In genomic region chr13:95638894-95639293, GRCm38 (mm10) we compare ENCODE assay signal across 8 mouse cellular contexts. TPM values are rescaled to one million over a fixed set of nuclear protein-coding genes. Genes with fewer than 3 reads are reported as not detected.
DNase-seq lines count a peak whose midpoint lies in the region; ATAC-seq and TF ChIP-seq lines count a peak whose summit lies in the region.

No protein-coding gene starts in this region.

- no peak for ATAC-seq in intestine, embryonic 16.5 days
- peak; percentile 61 for ATAC-seq in liver, embryonic 16.5 days (ENCODE audit: low read depth)

- H3K27ac ChIP-seq in embryonic fibroblast, embryonic 13.5 days (ENCODE audit: insufficient read depth, low read length): peak overlapping the region; percentile 34
- peak overlapping the region; percentile 45 for H3K27ac ChIP-seq in intestine, embryonic 16.5 days (ENCODE audit: low read length)
- no peak overlapping the region; the same call in 1 of the 2 replicates for H3K27ac ChIP-seq in liver, embryonic 16.5 days (ENCODE audit: low read length)
- H3K27ac ChIP-seq in thymus, adult 2 months (ENCODE audit: control insufficient read depth, insufficient read depth, low read length): no peak overlapping the region

- no peaks in the 10 kb centered on the region for H3K27me3 ChIP-seq in intestine, embryonic 16.5 days (replicated peaks; ENCODE audit: control insufficient read depth, insufficient read depth, low read length)
- H3K27me3 ChIP-seq in liver, embryonic 16.5 days (ENCODE audit: control insufficient read depth, insufficient read depth, low read depth, low read length): no peaks in the 10 kb centered on the region
- H3K27me3 ChIP-seq in thymus, adult 2 months (ENCODE audit: control insufficient read depth, insufficient read depth, low read length): no peaks in the 10 kb centered on the region

- no peak for TF ChIP-seq CTCF in embryonic fibroblast, embryonic 13.5 days (IDR thresholded peaks at IDR 0.05; ENCODE audit: borderline replicate concordance, insufficient read depth, low read length)
- TF ChIP-seq CTCF in thymus, adult 2 months (IDR thresholded peaks at IDR 0.05; ENCODE audit: borderline replicate concordance, control insufficient read depth, extremely low read depth, insufficient read depth, low read length, poor library complexity): no peak

- H3K4me2 ChIP-seq in intestine, embryonic 16.5 days (ENCODE audit: low read depth, low read length): no peak overlapping the region
- H3K4me2 ChIP-seq in liver, embryonic 16.5 days (ENCODE audit: low read depth, low read length): no peak overlapping the region

- TF ChIP-seq POLR2A in embryonic fibroblast, embryonic 13.5 days (IDR thresholded peaks at IDR 0.05; ENCODE audit: low read depth, low read length): no peak
- TF ChIP-seq POLR2A in thymus, adult 2 months (IDR thresholded peaks at IDR 0.05; ENCODE audit: control insufficient read depth, extremely low read depth, insufficient read depth, low read length, poor library complexity): no peak

- H3K4me1 ChIP-seq in embryonic fibroblast, embryonic 13.5 days (ENCODE audit: control insufficient read depth, insufficient read depth, low read length): peaks cover 44% of the 10 kb centered on the region
- peaks cover 18% of the 10 kb centered on the region for H3K4me1 ChIP-seq in intestine, embryonic 16.5 days (ENCODE audit: control insufficient read depth, insufficient read depth, low read length)
- H3K4me1 ChIP-seq in liver, embryonic 16.5 days (ENCODE audit: control insufficient read depth, low read depth, low read length): peaks cover 6% of the 10 kb centered on the region
- no peaks in the 10 kb centered on the region for H3K4me1 ChIP-seq in thymus, adult 2 months (replicated peaks; ENCODE audit: control insufficient read depth, insufficient read depth, low read length)

- no peaks in the 10 kb centered on the region for H3K36me3 ChIP-seq in intestine, embryonic 16.5 days (ENCODE audit: control insufficient read depth, insufficient read depth, low read length)
- H3K36me3 ChIP-seq in liver, embryonic 16.5 days (ENCODE audit: control insufficient read depth, insufficient read depth): peaks cover 25% of the 10 kb centered on the region
- H3K36me3 ChIP-seq in thymus, adult 2 months (ENCODE audit: control insufficient read depth, insufficient read depth, low read length): peaks cover 5% of the 10 kb centered on the region; the same call in 1 of the 2 replicates

- no peaks in the 10 kb centered on the region for H3K9me3 ChIP-seq in intestine, embryonic 16.5 days (ENCODE audit: control insufficient read depth, low read length)
- no peaks in the 10 kb centered on the region for H3K9me3 ChIP-seq in liver, embryonic 16.5 days (replicated peaks; ENCODE audit: control insufficient read depth, low read length)

- DNase-seq in adrenal gland, adult (ENCODE audit: inconsistent age in 2 of 2, low spot score in 1 of 2): peak; percentile 52 to 73
- no peak for DNase-seq in adrenal gland, adult 18-20 months (ENCODE audit: low spot score in 2 of 2)
- DNase-seq in spleen, adult 18-20 months: no peak
- no peak for DNase-seq in T-cell, adult 2 months (ENCODE audit: low spot score)
- no peak for DNase-seq in thymus, adult 2 months

- H3K9ac ChIP-seq in intestine, embryonic 16.5 days (ENCODE audit: low read depth, low read length): no peak overlapping the region; the same call in 1 of the 2 replicates
- H3K9ac ChIP-seq in liver, embryonic 16.5 days (ENCODE audit: low read depth, low read length): no peak overlapping the region

- H3K4me3 ChIP-seq in embryonic fibroblast, embryonic 13.5 days (ENCODE audit: insufficient read depth, low read length): no peak overlapping the region
- no peak overlapping the region for H3K4me3 ChIP-seq in intestine, embryonic 16.5 days (ENCODE audit: low read length)
- no peak overlapping the region for H3K4me3 ChIP-seq in liver, embryonic 16.5 days (ENCODE audit: low read depth, low read length)
- no peak overlapping the region for H3K4me3 ChIP-seq in thymus, adult 2 months (ENCODE audit: control insufficient read depth, insufficient read depth, low read length)

- WGBS in intestine, embryonic 16.5 days: 44% methylated on average over 5 of the region's 5 CpGs
- WGBS in liver, embryonic 16.5 days (ENCODE audit: insufficient replicate concordance): 31% methylated on average over 5 of the region's 5 CpGs
- 80% methylated on average over 5 of the region's 5 CpGs for WGBS in thymus, adult 2 months

RNA-seq across cellular contexts. Expression of gene F2r, which starts 20.6 kb away (rescaled TPM):
- 100 to 1,000 TPM in 1 of 2 experiments, 10 to 100 TPM in 1; 91.0 to 163 TPM for total RNA-seq in adrenal gland, adult 18-20 months (2021)
- polyA plus RNA-seq in embryonic fibroblast, embryonic 13.5 days (2011; ENCODE audit: insufficient read length, low read depth, missing spikeins): 268 and 320 TPM in 2 replicates
- polyA plus RNA-seq in intestine, embryonic 16.5 days (2015; fragmentation: Nextera tagmentation; extraction: Ambion mirVana): 41.0 and 41.7 TPM in 2 replicates
- 37.2 and 37.5 TPM in 2 replicates for polyA plus RNA-seq in liver, embryonic 16.5 days (2015; fragmentation: Nextera tagmentation; extraction: Ambion mirVana)
- polyA plus RNA-seq in thymus, adult 2 months (2012; rRNA removed): 11.6 and 13.0 TPM in 2 replicates

RNA-seq across cellular contexts. Expression of gene F2rl2, which starts 57.8 kb away (rescaled TPM):
- total RNA-seq in adrenal gland, adult 18-20 months (2021): under 1 TPM; 0.17 to 0.19 TPM
- polyA plus RNA-seq in embryonic fibroblast, embryonic 13.5 days (2011; ENCODE audit: insufficient read length, low read depth, missing spikeins): 0.20 TPM in 1 of 2 replicates, not detected in the other
- 0.21 and 0.38 TPM in 2 replicates for polyA plus RNA-seq in intestine, embryonic 16.5 days (2015; fragmentation: Nextera tagmentation; extraction: Ambion mirVana)
- polyA plus RNA-seq in liver, embryonic 16.5 days (2015; fragmentation: Nextera tagmentation; extraction: Ambion mirVana): 7.3 and 9.3 TPM in 2 replicates
- polyA plus RNA-seq in thymus, adult 2 months (2012; rRNA removed): 2.1 and 2.4 TPM in 2 replicates

Comparison
In these comparisons a context has a peak if more than half of its experiments do, and no peak if none do; other contexts are left out.
1. DNase-seq: peak in adrenal gland, adult (2 of 2); none in adrenal gland, adult 18-20 months (0 of 2), spleen, adult 18-20 months (0 of 2), T-cell, adult 2 months (single experiment) and thymus, adult 2 months (single experiment).
2. H3K27ac ChIP-seq: peak in embryonic fibroblast, embryonic 13.5 days (single experiment) and intestine, embryonic 16.5 days (single experiment); none in liver, embryonic 16.5 days (single experiment) and thymus, adult 2 months (single experiment).